Mouse (Mus musculus) adrenal gland, postnatal 4 days (tissue): ENCODE measurements at regions not wholly inside any gene's neighbourhood (a gene's known extent, or its start where the extent isn't known, plus 50 kb on each side); places are given as distances from the start of the nearest gene placed in this dataset.

Source experiments
- DNase-seq, 2 experiments: peaks; one replicate each; pipeline ENCODE4 v3.0.0; 2021 to 2022; ENCODE audit warnings: low spot score in 2 of 2, mixed read lengths in 2 of 2

DNA sequence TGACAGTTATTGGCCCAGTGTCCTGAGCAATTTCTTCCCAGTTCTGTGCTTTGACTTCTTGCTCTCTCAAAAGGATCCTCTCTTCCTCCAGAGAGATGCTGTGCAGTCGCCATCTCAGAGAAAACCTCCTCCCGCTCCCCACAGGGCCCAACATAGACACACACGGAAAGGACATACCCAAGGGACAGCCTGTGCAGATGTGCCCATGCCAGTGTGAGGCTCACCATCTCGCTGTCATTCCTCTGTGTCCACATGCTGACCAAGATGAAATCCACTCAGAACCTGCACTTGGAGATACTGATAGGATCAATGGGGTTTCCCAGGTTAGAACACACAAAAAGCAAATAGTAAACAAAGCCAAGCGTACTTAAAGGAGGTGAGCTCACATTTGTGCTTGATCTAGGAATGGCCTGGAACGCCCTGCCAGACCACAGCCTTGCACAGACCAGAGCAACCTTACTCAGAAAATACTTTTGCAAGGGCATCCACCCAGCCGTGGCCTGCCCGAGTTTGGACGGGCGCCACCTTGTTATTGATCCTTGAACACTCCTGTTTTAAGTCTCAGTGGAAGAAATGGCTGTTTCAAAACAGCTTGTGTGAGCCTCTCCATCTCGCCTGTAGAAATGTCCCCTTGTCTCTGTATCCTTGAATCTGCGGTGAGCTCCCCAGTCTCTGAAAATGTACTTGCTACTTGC is 131.7 kb downstream of the Ndufa10 start:
- peak in 1 of 2 experiments; percentile 16 for DNase-seq

DNA sequence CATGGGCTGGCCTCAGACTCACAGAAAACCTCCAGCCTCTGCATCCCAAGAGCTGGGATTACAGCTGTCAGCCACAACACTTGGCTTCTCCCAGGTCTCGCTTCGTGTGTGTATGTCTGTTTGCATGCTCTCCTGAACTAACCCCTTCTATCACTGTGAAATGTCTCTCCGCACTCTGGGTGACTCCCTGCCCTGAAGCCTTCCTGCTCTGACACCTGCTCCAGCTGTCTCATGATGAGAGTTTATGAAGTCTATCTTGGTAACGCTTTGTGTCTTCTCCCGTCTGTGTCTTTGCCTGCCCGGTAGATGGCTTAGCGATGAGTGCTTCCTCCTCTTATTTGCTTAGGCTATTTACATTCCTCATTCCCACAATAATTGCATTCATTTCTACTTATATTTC is 133.0 kb downstream of the Ndufa10 start:
- DNase-seq = no peak

DNA sequence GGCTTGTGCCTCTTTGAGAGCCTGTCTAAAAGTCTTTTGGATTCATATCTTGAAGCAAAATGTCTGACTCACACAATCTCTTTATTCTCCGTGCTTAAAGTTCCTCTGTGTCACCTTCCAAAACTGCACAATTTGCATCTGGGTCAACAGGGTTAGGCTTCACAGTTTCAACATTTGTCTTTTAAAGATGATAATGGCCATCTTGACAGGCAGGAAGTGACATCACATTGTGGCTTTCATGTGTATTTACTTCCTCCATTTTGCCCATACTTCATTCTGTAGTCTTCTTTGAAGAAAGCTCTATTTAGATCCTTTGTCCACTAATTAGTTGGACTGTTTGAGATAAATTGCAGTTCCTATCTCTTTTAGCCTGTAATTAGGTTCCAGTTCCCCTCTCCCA is 135.1 kb downstream of the Ndufa10 start:
- no peak for DNase-seq

DNA sequence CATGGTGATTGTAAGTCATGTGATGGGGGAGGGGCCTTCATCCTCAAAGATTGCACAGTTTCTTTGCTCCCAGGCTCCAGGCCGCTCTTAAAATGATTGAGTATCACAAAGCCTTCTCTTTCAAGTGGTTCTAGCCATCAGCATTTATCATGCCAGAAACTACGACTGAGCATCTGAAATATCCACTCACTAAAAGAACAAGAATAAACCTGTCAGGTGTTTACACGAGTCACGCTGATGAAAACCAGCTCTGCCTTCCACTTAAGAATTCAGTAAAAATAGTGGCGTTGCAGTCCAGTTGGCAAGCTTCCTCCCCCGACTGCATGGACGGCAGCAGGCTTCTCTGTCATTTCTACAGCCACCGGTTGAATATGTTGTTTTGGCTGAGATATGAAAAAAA is 136.2 kb downstream of the Ndufa10 start:
- DNase-seq = no peak

DNA sequence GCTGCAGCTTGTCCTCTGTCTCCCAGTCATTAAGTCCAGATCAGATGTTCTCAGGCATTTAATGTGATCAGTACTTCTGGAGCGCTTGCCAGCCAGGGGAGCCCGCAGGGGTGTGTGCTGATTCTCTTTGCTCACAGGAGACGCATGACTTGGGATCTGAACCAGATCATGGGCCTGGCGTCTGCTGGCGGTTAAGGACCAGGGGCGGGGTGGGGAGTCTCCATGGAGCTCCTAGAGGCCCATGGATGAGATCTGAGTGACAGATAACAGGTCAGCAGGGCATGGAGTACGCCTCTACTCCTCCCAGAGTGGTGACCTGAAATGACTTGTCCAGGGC is 136.7 kb upstream of the Hdac4 start:
- no peak for DNase-seq

DNA sequence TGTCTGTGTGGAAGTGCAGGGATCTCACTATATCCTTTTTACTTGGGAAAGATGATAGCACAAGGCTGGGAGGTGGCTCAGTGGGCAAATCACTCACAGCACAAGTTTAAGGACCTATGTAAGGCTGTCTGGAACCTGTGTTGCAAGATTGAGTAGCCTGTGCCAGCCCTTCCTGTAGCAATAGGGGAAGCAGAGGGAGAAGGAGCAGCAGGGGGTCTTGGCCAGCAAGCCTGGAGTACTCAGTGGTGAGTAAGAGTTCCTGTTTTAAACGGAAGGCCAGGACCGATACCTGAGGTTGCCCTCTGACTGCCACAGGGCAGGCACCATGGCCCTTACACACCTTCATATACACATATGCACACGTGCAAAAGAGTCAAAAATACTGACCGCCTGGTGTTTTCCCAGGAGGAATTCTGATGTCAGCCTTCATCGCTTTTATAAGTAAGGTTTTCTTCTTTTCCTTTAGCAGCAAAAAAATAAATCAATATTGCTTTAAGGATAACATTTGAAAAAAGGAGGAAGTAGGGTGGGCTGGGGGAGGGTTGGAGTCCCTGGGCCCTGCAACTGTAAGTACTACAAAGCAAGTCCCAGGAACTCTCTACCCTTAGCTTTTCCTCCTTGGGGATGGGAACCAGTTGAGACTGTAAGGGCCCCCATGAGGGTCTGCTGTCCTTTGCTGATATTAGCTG is 136.2 kb upstream of the Hdac4 start:
- no peak for DNase-seq

DNA sequence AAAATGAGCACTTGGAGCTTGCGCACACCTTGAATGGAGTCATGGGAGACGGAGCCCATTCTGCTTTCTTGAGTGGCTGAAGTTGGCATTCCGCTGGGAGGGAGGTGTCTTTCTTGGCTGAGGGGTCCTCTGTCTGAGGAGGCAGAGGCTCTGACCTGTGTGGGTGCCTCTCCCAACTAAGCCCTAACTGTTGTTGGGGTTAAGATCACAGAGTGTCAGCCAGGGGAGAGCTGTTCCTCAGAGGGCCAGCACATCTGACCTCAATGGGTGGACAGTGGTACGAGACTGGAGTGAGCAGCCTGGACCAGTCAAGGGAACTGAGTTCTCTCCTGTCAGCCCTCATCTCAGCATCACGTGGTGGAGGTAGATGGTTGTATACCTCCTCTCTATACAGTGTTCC is 134.7 kb upstream of the Hdac4 start:
- DNase-seq = no peak

DNA sequence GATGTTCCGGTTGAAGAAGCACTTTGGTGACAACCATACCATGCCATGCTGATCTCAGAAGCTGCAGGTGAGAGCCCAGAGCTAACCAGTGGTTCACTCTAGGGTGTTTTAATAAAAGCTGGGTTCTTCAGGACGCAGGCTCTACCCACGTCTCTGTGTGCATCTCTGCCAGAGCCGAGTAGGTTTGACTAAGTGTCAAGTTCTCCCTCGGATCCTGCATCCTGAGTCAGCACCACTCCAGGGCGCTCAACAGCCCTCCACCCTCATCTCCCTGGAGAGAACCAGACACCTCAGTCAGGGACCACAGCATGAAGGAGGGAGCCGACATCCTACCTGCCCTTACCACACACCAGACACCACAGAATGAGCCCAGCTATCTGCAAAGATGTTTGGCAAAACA is 134.0 kb upstream of the Hdac4 start:
- DNase-seq = no peak

DNA sequence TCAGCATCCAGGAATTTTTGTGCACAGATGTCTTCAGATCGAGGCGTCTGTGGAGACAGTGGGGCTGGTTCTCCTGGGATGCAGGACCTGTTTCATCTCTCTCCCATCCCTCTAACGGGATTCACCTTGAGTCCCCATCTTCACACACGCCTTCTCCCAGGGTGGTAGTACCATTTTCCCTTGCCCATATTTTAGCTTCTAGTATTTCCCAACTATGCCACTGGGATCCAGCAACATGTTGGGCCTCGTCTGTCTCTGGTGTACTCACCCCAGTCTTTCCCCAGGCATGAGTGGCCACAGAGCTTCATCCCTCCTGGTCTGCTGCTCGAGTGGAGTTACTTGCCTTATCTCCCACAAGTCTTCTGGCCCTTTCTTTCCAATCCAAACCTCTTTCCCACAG is 131.6 kb upstream of the Hdac4 start:
- no peak for DNase-seq

DNA sequence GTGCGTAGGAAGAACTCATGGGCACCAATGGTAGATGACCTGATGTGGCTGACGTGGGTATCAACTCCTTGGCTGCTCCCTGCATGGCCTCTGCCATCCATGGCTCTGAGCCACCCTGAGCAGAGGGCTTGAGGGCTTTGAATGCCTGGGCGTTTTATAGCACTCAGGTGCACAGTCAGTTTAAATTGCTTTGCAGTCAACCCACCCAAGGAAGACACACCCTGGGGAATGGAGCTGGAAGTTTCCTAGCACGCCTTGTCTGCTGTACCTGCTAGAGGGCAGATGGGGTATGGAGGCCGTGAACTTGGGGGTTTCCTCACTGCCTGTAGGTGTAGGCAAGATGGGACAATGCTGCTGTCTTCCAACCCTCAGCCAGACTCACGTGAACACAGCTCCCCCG is 129.8 kb upstream of the Hdac4 start:
- no peak for DNase-seq

DNA sequence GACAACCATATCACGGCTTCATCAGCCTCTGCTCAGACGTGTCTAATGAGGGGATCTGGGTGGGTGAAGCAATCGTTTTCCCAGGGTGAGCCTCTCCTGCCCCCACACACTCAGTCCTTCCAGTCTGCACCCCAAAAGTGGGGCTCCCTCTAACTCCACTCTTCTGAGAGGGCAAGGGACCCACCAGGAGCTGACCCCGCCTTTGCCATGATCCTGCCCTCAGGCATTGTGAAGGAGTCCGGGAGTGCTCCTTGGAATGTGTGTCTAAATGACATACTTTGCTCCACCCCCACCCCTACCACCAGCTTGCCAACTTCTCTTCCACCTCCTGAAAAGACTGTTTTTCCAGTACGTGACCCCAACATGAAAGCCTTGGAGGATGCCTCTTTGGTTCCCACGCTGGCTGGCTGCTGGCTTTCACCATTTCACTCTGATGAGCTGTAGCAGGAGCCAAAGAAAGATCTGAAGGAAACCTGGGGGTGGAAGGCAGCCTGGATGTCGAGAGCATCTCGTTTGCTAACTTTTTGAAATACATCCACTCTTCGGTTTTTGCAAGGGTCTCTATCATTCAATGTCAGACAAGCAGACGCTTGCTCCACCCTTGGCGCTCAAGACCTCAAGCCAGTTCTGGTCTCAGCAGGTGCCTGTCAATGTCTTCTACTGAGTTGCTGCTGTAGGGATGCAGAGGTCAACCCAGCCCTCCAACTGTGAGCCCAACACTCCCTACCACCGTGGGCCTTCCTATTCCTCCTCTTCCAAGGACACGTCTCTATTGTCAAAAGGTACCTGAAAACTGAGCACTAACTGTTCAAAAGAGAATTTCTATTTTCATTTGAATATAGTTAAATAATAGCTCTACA is 128.8 kb upstream of the Hdac4 start:
- DNase-seq = no peak

DNA sequence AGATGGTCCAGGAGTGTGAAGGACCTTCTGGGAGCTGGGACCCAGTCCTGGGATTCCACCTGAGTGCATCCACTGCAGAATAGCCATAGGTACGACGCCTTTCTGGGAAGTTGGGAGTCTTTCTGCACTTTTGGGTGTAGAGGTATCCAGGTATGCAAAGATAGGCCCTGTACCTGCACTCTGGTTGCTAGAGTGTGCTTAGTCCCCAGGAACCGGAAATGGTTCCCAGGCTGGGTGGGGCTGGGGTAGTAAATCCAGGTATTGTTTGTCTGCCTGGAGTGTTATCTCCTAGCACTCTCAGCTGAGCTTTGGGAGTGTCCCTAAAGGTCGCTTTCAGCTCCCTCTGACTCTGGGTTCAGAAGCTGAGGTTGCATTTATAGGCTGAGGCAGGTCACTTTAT is 121.6 kb upstream of the Hdac4 start:
- DNase-seq = no peak

DNA sequence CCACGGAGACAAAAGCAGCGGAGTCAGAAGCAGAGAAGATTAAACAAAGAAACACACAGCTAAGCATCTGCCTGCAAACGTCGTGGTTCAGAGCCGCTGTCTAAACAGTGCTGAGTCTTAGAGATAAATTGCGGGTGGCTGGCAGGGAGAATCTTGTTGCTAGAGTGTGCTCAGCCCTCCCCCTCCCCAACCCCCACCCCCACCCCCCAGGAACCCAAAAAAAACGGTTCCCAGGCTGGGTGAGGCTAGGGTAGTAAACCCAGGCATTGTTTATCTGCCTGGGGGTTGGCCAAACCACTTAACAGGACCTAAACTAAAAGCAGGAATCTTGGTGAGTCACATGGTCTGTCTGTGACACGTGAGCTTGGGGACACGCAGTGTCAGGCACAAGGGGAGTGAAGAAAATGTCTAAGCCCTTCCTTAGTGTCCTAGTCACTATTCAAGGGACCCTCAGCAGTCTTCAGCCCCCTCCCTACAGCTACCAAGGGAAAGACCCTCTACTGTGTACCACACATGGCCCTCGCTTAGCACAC is 120.8 kb upstream of the Hdac4 start:
- no peak for DNase-seq

DNA sequence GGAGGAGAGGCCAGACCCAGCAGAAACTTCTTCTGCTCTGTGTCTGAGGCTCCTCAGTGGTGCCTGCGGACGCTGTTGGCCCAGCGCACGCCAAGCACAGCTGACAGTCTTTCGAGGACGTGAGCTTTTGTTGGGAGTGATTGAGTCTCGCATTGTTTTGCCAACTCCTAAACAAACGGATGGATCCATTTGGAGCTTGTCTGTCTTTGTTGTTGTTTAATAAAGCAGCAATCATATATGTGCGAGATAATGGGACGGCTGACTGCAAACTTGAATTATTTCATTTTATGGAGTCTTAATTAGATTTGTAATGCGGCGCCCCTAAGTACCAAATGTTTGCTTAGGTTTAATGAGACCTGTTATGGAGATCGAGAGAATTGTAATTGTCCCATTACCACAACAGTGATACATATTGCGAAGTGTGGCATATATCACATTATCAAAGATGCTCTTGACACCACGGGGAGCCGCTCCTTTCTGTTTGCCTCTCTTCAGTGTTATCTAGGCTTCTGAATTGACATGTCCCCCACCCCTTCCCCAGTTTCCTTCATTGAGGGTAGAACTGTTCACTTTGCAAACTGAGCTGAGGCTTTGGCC is 117.6 kb upstream of the Hdac4 start:
- DNase-seq = no peak

DNA sequence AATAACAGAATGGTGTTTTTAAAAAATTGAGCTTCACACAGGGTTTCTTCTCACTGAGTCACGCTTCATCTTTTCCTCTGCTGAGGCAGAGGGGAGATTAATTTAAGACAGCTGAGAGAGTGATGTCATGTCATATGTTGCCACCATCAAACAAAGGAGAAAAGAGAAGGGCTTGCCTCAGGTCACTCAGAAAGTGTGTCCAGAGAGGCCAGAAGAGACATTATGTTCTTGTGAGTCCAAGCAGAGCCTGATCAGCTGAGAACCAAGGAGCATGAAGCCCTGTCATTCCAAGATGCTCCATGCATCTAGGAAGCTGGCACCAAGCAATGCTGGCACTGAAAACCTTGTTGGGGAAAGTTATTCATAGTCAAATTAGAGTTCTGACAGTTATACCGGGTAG is 114.4 kb upstream of the Hdac4 start:
- DNase-seq = no peak

DNA sequence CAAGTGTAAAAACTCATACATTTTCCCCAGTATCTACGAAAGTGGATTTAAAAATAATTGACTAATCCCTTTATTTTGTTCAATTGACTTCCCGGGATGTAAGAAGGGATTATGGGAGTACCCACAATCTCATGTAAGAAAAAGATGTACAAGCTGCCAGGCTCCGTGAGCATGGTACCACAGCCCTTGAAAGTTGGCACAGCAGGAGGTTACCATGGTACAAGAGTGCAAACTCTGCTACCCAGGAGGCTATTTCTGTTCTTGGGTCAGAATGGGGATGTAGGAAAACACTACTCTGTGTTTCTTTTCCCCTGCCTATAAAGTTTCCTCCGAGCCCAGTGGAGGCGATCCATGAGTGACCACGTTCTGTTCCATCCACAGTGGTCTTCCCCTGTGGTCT is 113.9 kb upstream of the Hdac4 start:
- no peak for DNase-seq

DNA sequence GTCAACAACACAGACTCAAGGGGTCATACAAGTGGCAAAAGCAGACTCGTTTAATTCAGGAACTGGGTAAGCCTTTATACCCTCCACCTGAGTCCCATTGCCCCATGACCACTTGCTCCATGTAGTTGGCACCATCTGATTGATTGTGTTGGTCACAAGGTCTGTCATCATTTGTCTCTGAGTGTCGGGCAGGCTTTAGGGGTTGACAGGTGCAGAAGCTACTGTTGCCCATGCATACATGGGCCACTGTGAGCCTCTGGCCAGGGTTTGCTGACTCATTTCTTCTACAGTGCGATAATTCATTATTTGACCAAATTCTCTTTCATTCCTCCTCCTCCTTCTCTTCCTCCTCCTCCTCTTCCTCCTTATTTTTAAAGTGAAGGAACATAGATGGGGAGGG is 113.0 kb upstream of the Hdac4 start:
- DNase-seq = no peak

DNA sequence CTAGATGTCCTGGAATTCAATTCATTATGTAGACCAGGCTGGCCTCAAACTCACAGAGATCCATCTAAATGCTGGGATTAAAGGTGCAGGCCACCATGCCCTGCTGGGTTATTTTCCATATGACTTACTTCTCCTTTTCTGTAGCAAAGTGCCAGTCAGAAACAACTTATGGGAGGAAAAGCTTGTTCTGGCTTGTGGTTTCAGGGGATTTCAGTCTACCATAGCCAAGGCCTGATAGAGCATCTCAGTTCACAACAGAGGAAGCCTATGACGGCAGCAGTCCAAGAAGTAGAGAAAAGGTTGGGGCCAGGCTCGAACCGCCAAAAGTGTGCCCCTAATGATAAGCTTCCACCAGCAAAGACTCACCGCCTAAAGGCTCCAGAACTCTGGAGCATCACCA is 110.5 kb upstream of the Hdac4 start:
- DNase-seq = no peak

DNA sequence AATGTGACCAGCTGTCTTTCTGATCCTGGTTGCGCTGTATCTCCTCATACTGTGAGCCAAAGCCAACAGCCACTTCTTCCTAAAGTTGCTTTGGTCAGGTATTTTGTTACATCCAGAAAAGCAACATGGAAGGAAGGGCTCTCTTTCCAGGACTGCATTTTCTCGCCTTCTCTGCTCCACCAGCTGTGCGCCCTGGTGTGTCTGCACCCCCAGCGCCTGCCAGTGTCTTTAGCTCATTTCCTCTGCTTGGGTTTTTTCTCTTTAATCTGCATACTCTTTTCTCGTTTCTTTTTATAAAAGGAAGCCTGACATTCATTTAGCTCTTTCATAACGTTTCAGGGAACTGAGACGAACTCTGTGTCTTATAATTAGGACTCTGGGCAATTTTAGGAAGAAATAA is 103.5 kb upstream of the Hdac4 start:
- no peak for DNase-seq

DNA sequence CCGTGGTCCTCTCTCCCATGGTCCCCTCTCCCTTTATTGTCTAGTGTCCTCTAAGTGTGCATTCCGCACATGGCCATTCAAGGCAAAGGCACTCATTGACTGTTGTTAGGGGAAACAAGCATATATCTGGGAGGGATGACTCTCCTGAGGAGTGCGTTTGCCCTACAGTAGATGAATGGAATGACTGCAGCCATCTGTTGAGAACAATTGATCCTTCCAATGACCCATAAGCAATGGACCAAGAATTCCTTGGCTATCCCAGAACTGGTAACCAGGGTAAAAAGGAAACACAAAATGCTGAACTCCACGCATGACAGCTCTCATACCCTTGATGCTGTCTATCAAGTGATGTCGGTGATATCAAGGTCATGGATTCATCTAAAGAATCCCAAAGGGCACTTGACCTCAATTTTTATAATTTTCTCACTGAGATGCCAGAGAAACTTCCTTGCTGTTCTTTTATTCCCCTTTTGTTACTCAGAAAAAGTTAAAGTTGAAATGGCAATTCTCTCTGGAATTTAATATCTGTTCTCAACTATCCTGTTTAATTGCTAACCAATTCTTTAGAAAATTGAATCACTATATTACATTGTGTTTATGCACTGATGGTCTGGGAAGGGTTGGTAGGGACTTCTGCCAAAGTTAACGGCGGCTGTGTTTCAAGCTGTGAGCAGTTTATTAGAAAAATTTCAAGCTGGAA is 97.3 kb upstream of the Hdac4 start:
- no peak for DNase-seq

DNA sequence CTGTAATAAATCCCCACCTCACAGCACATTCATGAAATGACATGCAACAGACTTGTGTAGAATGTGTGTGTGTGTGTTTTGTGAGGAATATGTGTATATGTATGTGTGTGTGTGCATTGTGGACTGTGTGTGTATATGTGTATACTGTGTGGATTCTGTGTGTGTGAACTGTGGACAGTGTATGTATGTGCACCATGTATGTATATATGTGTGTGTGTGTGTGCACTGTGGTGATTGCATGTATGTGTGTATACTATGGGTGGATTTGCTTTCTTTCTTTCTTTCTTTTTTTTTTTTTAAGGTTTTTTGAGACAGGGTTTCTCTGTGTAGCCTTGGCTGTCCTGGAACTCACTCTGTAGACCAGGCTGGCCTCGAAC is 91.5 kb upstream of the Hdac4 start:
- DNase-seq = no peak
